ENCODE assay signal across 9 mouse cellular contexts in genomic region chr5:107221892-107222669, GRCm38 (mm10).
DNase-seq lines count a peak whose midpoint lies in the region; ATAC-seq lines count a peak whose summit lies in the region.
"Had no signal": no experiment of that assay in that cellular context is flagged by ENCODE, and none has a peak within 500 bp of the region (broad histone marks: within the 10 kb centered on the region; RNA-seq: fewer than 3 reads in every experiment).

No protein-coding gene starts in this region.

- no peak overlapping the region for H3K4me2 ChIP-seq in heart, embryonic 11.5 days
- no peak overlapping the region for H3K4me2 ChIP-seq in heart, embryonic 15.5 days
- peak overlapping the region; percentile 54 for H3K4me2 ChIP-seq in limb, embryonic 13.5 days (replicated peaks)
- H3K4me2 ChIP-seq: midbrain, embryonic 12.5 days had no signal

- H3K27ac ChIP-seq in heart, embryonic 11.5 days (ENCODE audit: low read depth, low read length), result no peak overlapping the region
- peak overlapping the region; percentile 3; the same call in 1 of the 2 replicates for H3K27ac ChIP-seq in heart, embryonic 15.5 days
- peak overlapping the region; percentile 90 for H3K27ac ChIP-seq in limb, embryonic 13.5 days
- H3K27ac ChIP-seq: midbrain, embryonic 12.5 days had no signal

- no peak overlapping the region for H3K4me3 ChIP-seq in heart, embryonic 11.5 days (ENCODE audit: low read depth, low read length)
- H3K4me3 ChIP-seq in heart, embryonic 15.5 days, result no peak overlapping the region
- H3K4me3 ChIP-seq in limb, embryonic 13.5 days, result no peak overlapping the region
- H3K4me3 ChIP-seq: midbrain, embryonic 12.5 days had no signal

- WGBS in heart, embryonic 11.5 days (ENCODE audit: insufficient replicate concordance), result 78% methylated on average over 17 of the region's 17 CpGs
- 61% methylated on average over 17 of the region's 17 CpGs for WGBS in heart, embryonic 15.5 days
- WGBS in limb, embryonic 13.5 days, result 14% methylated on average over 17 of the region's 17 CpGs

- ATAC-seq in heart, embryonic 11.5 days (replicated peaks; ENCODE audit: insufficient number of reproducible peaks, low FRiP score, low TSS enrichment), result no peak
- 0 out of 2 replicates have a peak, but pooled peaks have one; percentile 24 for ATAC-seq in heart, embryonic 15.5 days (replicated peaks; ENCODE audit: insufficient number of reproducible peaks, insufficient read depth, low FRiP score, low read depth)
- ATAC-seq in limb, embryonic 13.5 days (ENCODE audit: low FRiP score, low read depth), result peak; percentile 90
- no peak for ATAC-seq in CD4-positive, CD25-positive, alpha-beta regulatory T cell, adult 4 months
- ATAC-seq in granulocyte monocyte progenitor cell, adult 5-6 weeks (replicated peaks; ENCODE audit: poor library complexity, severe bottlenecking), result no peak

- H3K4me1 ChIP-seq in heart, embryonic 11.5 days (ENCODE audit: control insufficient read depth, insufficient read depth, low read length), result peaks cover 35% of the 10 kb centered on the region
- peaks cover 46% of the 10 kb centered on the region for H3K4me1 ChIP-seq in heart, embryonic 15.5 days (replicated peaks)
- H3K4me1 ChIP-seq in limb, embryonic 13.5 days, result peaks cover 93% of the 10 kb centered on the region

- DNase-seq in heart, adult 18-20 months, result peak; percentile 61 to 68
- peak; percentile 76 for DNase-seq in adrenal gland, postnatal 14 days
- no peak for DNase-seq in spleen, postnatal 10 days (ENCODE audit: low spot score in 2 of 2)

- no peak overlapping the region for H3K9ac ChIP-seq in heart, embryonic 11.5 days (ENCODE audit: low read depth, low read length)
- H3K9ac ChIP-seq in heart, embryonic 15.5 days, result no peak overlapping the region
- H3K9ac ChIP-seq in limb, embryonic 13.5 days, result no peak overlapping the region
- H3K9ac ChIP-seq: midbrain, embryonic 12.5 days had no signal

- no peaks in the 10 kb centered on the region for H3K27me3 ChIP-seq in heart, embryonic 11.5 days (ENCODE audit: control insufficient read depth, insufficient read depth, low read length)
- H3K27me3 ChIP-seq in heart, embryonic 15.5 days, result no peaks in the 10 kb centered on the region
- H3K27me3 ChIP-seq in limb, embryonic 13.5 days, result 0 out of 2 replicates have a peak, but pooled peaks cover 6% of the 10 kb centered on the region
- H3K27me3 ChIP-seq: midbrain, embryonic 12.5 days had no signal

- no peaks in the 10 kb centered on the region for H3K9me3 ChIP-seq in heart, embryonic 11.5 days (replicated peaks; ENCODE audit: control insufficient read depth, low read length)
- no peaks in the 10 kb centered on the region for H3K9me3 ChIP-seq in heart, embryonic 15.5 days (replicated peaks)
- H3K9me3 ChIP-seq in limb, embryonic 13.5 days, result no peaks in the 10 kb centered on the region
- H3K9me3 ChIP-seq: midbrain, embryonic 12.5 days had no signal

- no peaks in the 10 kb centered on the region for H3K36me3 ChIP-seq in heart, embryonic 11.5 days (ENCODE audit: control insufficient read depth, insufficient read depth, low read length)
- H3K36me3 ChIP-seq in heart, embryonic 15.5 days, result no peaks in the 10 kb centered on the region
- H3K36me3 ChIP-seq in limb, embryonic 13.5 days, result no peaks in the 10 kb centered on the region
- H3K36me3 ChIP-seq: midbrain, embryonic 12.5 days had no signal

Comparison
In these comparisons a context has a peak if more than half of its experiments do, and no peak if none do; other contexts are left out.
1. ATAC-seq: peak in heart, embryonic 15.5 days (single experiment) and limb, embryonic 13.5 days (single experiment); none in heart, embryonic 11.5 days (single experiment), CD4-positive, CD25-positive, alpha-beta regulatory T cell, adult 4 months (single experiment) and granulocyte monocyte progenitor cell, adult 5-6 weeks (single experiment).
2. DNase-seq: peak in heart, adult 18-20 months (2 of 2) and adrenal gland, postnatal 14 days (single experiment); none in spleen, postnatal 10 days (0 of 2).